In genomic region chr15:73997197-73997940, GRCm38 (mm10) we compare ENCODE assay signal across 9 mouse cellular contexts.
DNase-seq lines count a peak whose midpoint lies in the region; ATAC-seq and TF ChIP-seq lines count a peak whose summit lies in the region.
"Had no signal": no experiment of that assay in that cellular context is flagged by ENCODE, and none has a peak within 500 bp of the region (broad histone marks: within the 10 kb centered on the region; RNA-seq: fewer than 3 reads in every experiment).

No protein-coding gene starts in this region.

- H3K9me3 ChIP-seq in liver, embryonic 12.5 days (replicated peaks) = no peaks in the 10 kb centered on the region
- H3K9me3 ChIP-seq in forebrain, embryonic 14.5 days (replicated peaks; ENCODE audit: control insufficient read depth, low read length) = no peaks in the 10 kb centered on the region
- no peaks in the 10 kb centered on the region for H3K9me3 ChIP-seq in lung, postnatal 0 days (ENCODE audit: low read length)
- H3K9me3 ChIP-seq: liver, embryonic 13.5 days had no signal

- H3K4me1 ChIP-seq in liver, embryonic 12.5 days = no peaks in the 10 kb centered on the region
- no peaks in the 10 kb centered on the region for H3K4me1 ChIP-seq in forebrain, embryonic 14.5 days (ENCODE audit: control insufficient read depth, insufficient read depth, low read length)
- no peaks in the 10 kb centered on the region for H3K4me1 ChIP-seq in lung, postnatal 0 days (ENCODE audit: insufficient read depth, low read depth, low read length)
- H3K4me1 ChIP-seq: liver, embryonic 13.5 days had no signal

- H3K27me3 ChIP-seq in liver, embryonic 12.5 days (replicated peaks) = peaks cover 12% of the 10 kb centered on the region; the same call in 1 of the 2 replicates
- 0 out of 2 replicates have a peak, but pooled peaks cover 5% of the 10 kb centered on the region for H3K27me3 ChIP-seq in forebrain, embryonic 14.5 days (replicated peaks; ENCODE audit: control insufficient read depth, insufficient read depth, low read length)
- no peaks in the 10 kb centered on the region for H3K27me3 ChIP-seq in lung, postnatal 0 days (replicated peaks; ENCODE audit: insufficient read depth, low read length)
- H3K27me3 ChIP-seq: liver, embryonic 13.5 days had no signal

- DNase-seq in liver = peak; percentile 31
- peak; percentile 0 for DNase-seq in c-Kit-positive CD71-negative TER-119-negative erythroid progenitor cells, embryonic 14.5 days (ENCODE audit: low read depth)
- DNase-seq in forebrain, embryonic 14.5 days (ENCODE audit: low spot score) = peak; percentile 88
- DNase-seq in layer of hippocampus, adult 11-12 months (ENCODE audit: low spot score) = peak; percentile 85
- DNase-seq in lung, postnatal 0 days (ENCODE audit: low spot score) = no peak
- peak; percentile 61 for DNase-seq in retina, postnatal 7 days (ENCODE audit: low read depth, low spot score)
- DNase-seq in gastrocnemius, adult 18-20 months (ENCODE audit: low spot score) = no peak
- DNase-seq: liver, embryonic 13.5 days had no signal

- peak; percentile 63 for TF ChIP-seq CTCF in lung, postnatal 0 days (IDR thresholded peaks at IDR 0.05)

- 24% methylated on average over 17 of the region's 17 CpGs for WGBS in liver, embryonic 12.5 days (ENCODE audit: insufficient replicate concordance)
- WGBS in forebrain, embryonic 14.5 days = 26% methylated on average over 17 of the region's 17 CpGs
- WGBS in lung, postnatal 0 days = 25% methylated on average over 17 of the region's 17 CpGs

- no peak overlapping the region for H3K9ac ChIP-seq in liver, embryonic 12.5 days
- H3K9ac ChIP-seq in forebrain, embryonic 14.5 days (ENCODE audit: low read length) = peak overlapping the region; percentile 14; the same call in 1 of the 2 replicates
- H3K9ac ChIP-seq in lung, postnatal 0 days (replicated peaks; ENCODE audit: low read depth) = no peak overlapping the region
- H3K9ac ChIP-seq: liver, embryonic 13.5 days had no signal

- no peak for ATAC-seq in liver, embryonic 12.5 days
- ATAC-seq in forebrain, embryonic 14.5 days = peak; percentile 77
- no peak for ATAC-seq in lung, postnatal 0 days

- no peak overlapping the region for H3K27ac ChIP-seq in liver, embryonic 12.5 days
- no peak overlapping the region for H3K27ac ChIP-seq in forebrain, embryonic 14.5 days (ENCODE audit: low read depth, low read length)
- no peak overlapping the region for H3K27ac ChIP-seq in lung, postnatal 0 days (ENCODE audit: low read length)
- H3K27ac ChIP-seq: liver, embryonic 13.5 days had no signal

- no peak overlapping the region for H3K4me3 ChIP-seq in liver, embryonic 12.5 days
- no peak overlapping the region for H3K4me3 ChIP-seq in forebrain, embryonic 14.5 days (ENCODE audit: low read depth, low read length)
- no peak overlapping the region for H3K4me3 ChIP-seq in lung, postnatal 0 days (ENCODE audit: low read depth, low read length)
- H3K4me3 ChIP-seq: liver, embryonic 13.5 days had no signal

- no peaks in the 10 kb centered on the region for H3K36me3 ChIP-seq in liver, embryonic 12.5 days
- no peaks in the 10 kb centered on the region for H3K36me3 ChIP-seq in forebrain, embryonic 14.5 days (ENCODE audit: control insufficient read depth, insufficient read depth, low read length)
- H3K36me3 ChIP-seq in lung, postnatal 0 days (ENCODE audit: insufficient read depth, low read length) = no peaks in the 10 kb centered on the region
- H3K36me3 ChIP-seq: liver, embryonic 13.5 days had no signal

- no peak overlapping the region for H3K4me2 ChIP-seq in liver, embryonic 12.5 days
- no peak overlapping the region for H3K4me2 ChIP-seq in forebrain, embryonic 14.5 days (ENCODE audit: low read length)
- no peak overlapping the region for H3K4me2 ChIP-seq in lung, postnatal 0 days (replicated peaks; ENCODE audit: low read depth, low read length)
- H3K4me2 ChIP-seq: liver, embryonic 13.5 days had no signal

- TF ChIP-seq EP300 in lung, postnatal 0 days (IDR thresholded peaks at IDR 0.05) = no peak

Comparison
In these comparisons a context has a peak if more than half of its experiments do, and no peak if none do; other contexts are left out.
1. DNase-seq: peak in liver (single experiment), c-Kit-positive CD71-negative TER-119-negative erythroid progenitor cells, embryonic 14.5 days (single experiment), forebrain, embryonic 14.5 days (single experiment), layer of hippocampus, adult 11-12 months (single experiment) and retina, postnatal 7 days (single experiment); none in lung, postnatal 0 days (single experiment) and gastrocnemius, adult 18-20 months (single experiment).